Mouse (Mus musculus) megakaryocyte, embryonic 14.5 days (primary cell): ENCODE results near the gene Lrrc8a.

Experiments used
- FLI1 ChIP-seq: IDR thresholded peaks from 2 replicates; pipeline ENCODE4 v1.6.1; 2012; ENCODE audit warnings: low read length, inconsistent platforms, mixed read lengths
- GATA1 ChIP-seq: IDR thresholded peaks from 3 replicates; pipeline ENCODE4 v1.6.1; 2012; ENCODE audit warnings: mixed read lengths, low read length, inconsistent platforms, borderline replicate concordance

- TF ChIP-seq GATA1 (no peak), FLI1 (no peak)
Observed at GRCm38 (mm10) chr2:30256616-30257350, 19.3 kb downstream of the Lrrc8a start.
